Mouse (Mus musculus) left cerebral cortex, adult 11 months (tissue): ENCODE measurements around the gene Dclk1.

Source experiments
- DNase-seq: peaks from one replicate; pipeline ENCODE4 v3.0.0; 2022; ENCODE audit warnings: low spot score

The Dclk1 gene

GRCm38 (mm10) chr3:55541799-55542198 lies 299.6 kb downstream of the Dclk1 start:
- DNase-seq = no peak

GRCm38 (mm10) chr3:55542310-55542709 lies 300.1 kb downstream of the Dclk1 start:
- DNase-seq = no peak

GRCm38 (mm10) chr3:55542947-55543346 lies 300.8 kb downstream of the Dclk1 start:
- DNase-seq = no peak

- no peak for DNase-seq
Measured at GRCm38 (mm10) chr3:55543929-55544684, 301.9 kb downstream of the Dclk1 start.

- no peak for DNase-seq
Measured at GRCm38 (mm10) chr3:55545296-55545695, 303.1 kb downstream of the Dclk1 start.

- DNase-seq = no peak
Measured at GRCm38 (mm10) chr3:55545916-55546315, 303.8 kb downstream of the Dclk1 start.

- no peak for DNase-seq
Measured at GRCm38 (mm10) chr3:55547106-55547505, 304.9 kb downstream of the Dclk1 start.

GRCm38 (mm10) chr3:55549376-55549775 lies 307.2 kb downstream of the Dclk1 start:
- DNase-seq = no peak

GRCm38 (mm10) chr3:55550962-55551361 lies 308.8 kb downstream of the Dclk1 start:
- DNase-seq = no peak

- DNase-seq = no peak
Measured at GRCm38 (mm10) chr3:55551912-55552311, 309.7 kb downstream of the Dclk1 start.

- DNase-seq = no peak
Measured at GRCm38 (mm10) chr3:55553031-55553430, 310.9 kb downstream of the Dclk1 start.

- no peak for DNase-seq
Measured at GRCm38 (mm10) chr3:55555848-55556247, 313.7 kb downstream of the Dclk1 start.

GRCm38 (mm10) chr3:55558570-55558969 lies 316.4 kb downstream of the Dclk1 start:
- no peak for DNase-seq

- DNase-seq = no peak
Measured at GRCm38 (mm10) chr3:55567476-55567875, 325.3 kb downstream of the Dclk1 start.

- DNase-seq = no peak
Measured at GRCm38 (mm10) chr3:55569539-55569938, 327.4 kb downstream of the Dclk1 start.

- no peak for DNase-seq
Measured at GRCm38 (mm10) chr3:55571034-55571433, 328.9 kb downstream of the Dclk1 start.

GRCm38 (mm10) chr3:55571552-55572296 lies 329.6 kb downstream of the Dclk1 start:
- peak; percentile 24 for DNase-seq

GRCm38 (mm10) chr3:55572297-55572681 lies 330.1 kb downstream of the Dclk1 start:
- DNase-seq = no peak

GRCm38 (mm10) chr3:55574003-55574402 lies 331.8 kb downstream of the Dclk1 start:
- no peak for DNase-seq

- no peak for DNase-seq
Measured at GRCm38 (mm10) chr3:55587434-55587971, 345.3 kb downstream of the Dclk1 start.

- no peak for DNase-seq
Measured at GRCm38 (mm10) chr3:55587972-55588946, 346.1 kb downstream of the Dclk1 start.
